Mouse (Mus musculus) embryonic facial prominence, embryonic 14.5 days (tissue): ENCODE measurements around the gene Sh3rf1. TPM values are rescaled to one million over a fixed set of nuclear protein-coding genes. Genes with fewer than 3 reads are reported as not detected.

Experiments used
- ATAC-seq: fragments of 200-750 bp; cut with Nextera tagmentation; 2 replicates; pipeline ENCODE4 v1.8.0; 2017; ENCODE audit warnings: low read depth, moderate number of reproducible peaks, moderate TSS enrichment
- DNase-seq: peaks from one replicate; pipeline ENCODE4 v3.0.0-alpha.2; 2015; ENCODE audit warnings: low spot score
- H3K27ac ChIP-seq: fragments of 300-500 bp; sonication (generic); replicated peaks from 2 replicates; pipeline ENCODE4 v1.5.1; 2014; ENCODE audit warnings: low read depth, mild to moderate bottlenecking, low read length, moderate library complexity
- H3K27me3 ChIP-seq: fragments of 300-500 bp; sonication (generic); replicated peaks from 2 replicates; pipeline ENCODE4 v1.6.1; 2014; ENCODE audit warnings: low read length; ENCODE audit not compliant: control insufficient read depth, insufficient read depth
- H3K36me3 ChIP-seq: fragments of 300-500 bp; sonication (generic); 2 replicates; pipeline ENCODE4 v1.6.1; 2014; ENCODE audit warnings: low read length, mixed read lengths; ENCODE audit not compliant: control insufficient read depth, insufficient read depth
- H3K4me1 ChIP-seq: fragments of 300-500 bp; sonication (generic); 2 replicates; pipeline ENCODE4 v1.6.1; 2014; ENCODE audit warnings: antibody characterized with exemption, low read length; ENCODE audit not compliant: control insufficient read depth, insufficient read depth
- H3K4me2 ChIP-seq: fragments of 300-500 bp; sonication (generic); 2 replicates; pipeline ENCODE4 v1.6.1; 2014; ENCODE audit warnings: low read depth, mild to moderate bottlenecking, low read length, moderate library complexity, mixed read lengths
- H3K4me3 ChIP-seq: fragments of 300-500 bp; sonication (generic); 2 replicates; pipeline ENCODE4 v1.5.1; 2014; ENCODE audit warnings: low read depth, mild to moderate bottlenecking, low read length
- H3K9ac ChIP-seq: fragments of 300-500 bp; sonication (generic); 2 replicates; pipeline ENCODE4 v1.6.1; 2014; ENCODE audit warnings: low read depth, mild to moderate bottlenecking, low read length, moderate library complexity, mixed read lengths
- H3K9me3 ChIP-seq: fragments of 300-500 bp; sonication (generic); 2 replicates; pipeline ENCODE4 v1.6.1; 2016; ENCODE audit warnings: low read length; ENCODE audit not compliant: control insufficient read depth
- WGBS: fragments of 180-500 bp; shearing (Covaris S2); extraction: QIAGEN DNeasy Blood & Tissue Kit; methylation state at CpG from one replicate; pipeline ENCODE4 v1.1.7; 2014; 5-methylcytosine and 5-hydroxymethylcytosine counted together
- polyA plus RNA-seq: library from polyadenylated mRNA; unstranded; fragments of >200 nt; fragmentation: Nextera tagmentation; extraction: Ambion mirVana; gene quantifications from 2 replicates; pipeline ENCODE4 v1.2.1, GENCODE M21; 2014

Gene Sh3rf1
- polyA plus RNA-seq, 1 experiment from 2014 or later, result 10.5 TPM

- H3K9ac ChIP-seq, result no peak overlapping the region
- ATAC-seq, result no peak
- peaks cover 58% of the 10 kb centered on the region for H3K4me1 ChIP-seq
- 73% methylated on average over 3 of the region's 3 CpGs for WGBS
- H3K27ac ChIP-seq, result no peak overlapping the region
- DNase-seq, result no peak
- no peak overlapping the region for H3K4me2 ChIP-seq
- no peaks in the 10 kb centered on the region for H3K27me3 ChIP-seq
- no peak overlapping the region for H3K4me3 ChIP-seq
- H3K36me3 ChIP-seq, result no peaks in the 10 kb centered on the region
- H3K9me3 ChIP-seq, result no peaks in the 10 kb centered on the region
Measured at GRCm38 (mm10) chr8:61272838-61273237, 49.2 kb downstream of the Sh3rf1 start.

GRCm38 (mm10) chr8:61273307-61274221 is 49.9 kb downstream of the Sh3rf1 start:
- ATAC-seq (no peak), DNase-seq (no peak)
- Histone ChIP-seq H3K4me3 (no peak overlapping the region), H3K4me1 (peaks cover 53% of the 10 kb centered on the region), H3K4me2 (no peak overlapping the region), H3K27ac (no peak overlapping the region), H3K9ac (no peak overlapping the region), H3K36me3 (no peaks in the 10 kb centered on the region), H3K27me3 (no peaks in the 10 kb centered on the region), H3K9me3 (no peaks in the 10 kb centered on the region)
- 71% methylated on average over 17 of the region's 17 CpGs for WGBS

- no peak overlapping the region for H3K9ac ChIP-seq
- H3K36me3 ChIP-seq, result no peaks in the 10 kb centered on the region
- 25% methylated on average over 10 of the region's 10 CpGs for WGBS
- peak overlapping the region; percentile 48; the same call in 1 of the 2 replicates for H3K27ac ChIP-seq
- no peaks in the 10 kb centered on the region for H3K27me3 ChIP-seq
- H3K4me3 ChIP-seq, result no peak overlapping the region
- ATAC-seq (peak; percentile 80; the same call in 1 of the 2 replicates), DNase-seq (peak; percentile 65)
- no peak overlapping the region for H3K4me2 ChIP-seq
- peaks cover 51% of the 10 kb centered on the region for H3K4me1 ChIP-seq
- no peaks in the 10 kb centered on the region for H3K9me3 ChIP-seq
Measured at GRCm38 (mm10) chr8:61274602-61275462, 51.2 kb downstream of the Sh3rf1 start.

GRCm38 (mm10) chr8:61275463-61276356 is 52.0 kb downstream of the Sh3rf1 start:
- H3K27me3 ChIP-seq, result no peaks in the 10 kb centered on the region
- 61% methylated on average over 11 of the region's 11 CpGs for WGBS
- no peak overlapping the region for H3K4me2 ChIP-seq
- no peak overlapping the region for H3K9ac ChIP-seq
- DNase-seq (no peak), ATAC-seq (no peak)
- peak overlapping the region; percentile 48; the same call in 1 of the 2 replicates for H3K27ac ChIP-seq
- H3K4me3 ChIP-seq, result no peak overlapping the region
- H3K4me1 ChIP-seq, result peaks cover 46% of the 10 kb centered on the region
- no peaks in the 10 kb centered on the region for H3K9me3 ChIP-seq
- H3K36me3 ChIP-seq, result no peaks in the 10 kb centered on the region

- Histone ChIP-seq H3K9ac (no peak overlapping the region), H3K9me3 (no peaks in the 10 kb centered on the region), H3K36me3 (no peaks in the 10 kb centered on the region), H3K4me1 (peaks cover 46% of the 10 kb centered on the region), H3K27ac (no peak overlapping the region), H3K4me3 (no peak overlapping the region), H3K27me3 (no peaks in the 10 kb centered on the region), H3K4me2 (no peak overlapping the region)
- WGBS, result 79% methylated on average over 5 of the region's 5 CpGs
- DNase-seq, result no peak
- ATAC-seq, result no peak
Measured at GRCm38 (mm10) chr8:61276397-61276796, 52.7 kb downstream of the Sh3rf1 start.

- no peak for ATAC-seq
- H3K27ac ChIP-seq, result no peak overlapping the region
- H3K4me2 ChIP-seq, result no peak overlapping the region
- no peak overlapping the region for H3K4me3 ChIP-seq
- 82% methylated on average over 10 of the region's 10 CpGs for whole genome bisulfite sequencing
- H3K9ac ChIP-seq, result no peak overlapping the region
- no peaks in the 10 kb centered on the region for H3K36me3 ChIP-seq
- no peak for DNase-seq
- H3K9me3 ChIP-seq, result no peaks in the 10 kb centered on the region
- peaks cover 55% of the 10 kb centered on the region for H3K4me1 ChIP-seq
- H3K27me3 ChIP-seq, result no peaks in the 10 kb centered on the region
Measured at GRCm38 (mm10) chr8:61279030-61279429, 55.4 kb downstream of the Sh3rf1 start.

GRCm38 (mm10) chr8:61282303-61283168 is 58.9 kb downstream of the Sh3rf1 start:
- ATAC-seq (no peak), DNase-seq (no peak)
- no peaks in the 10 kb centered on the region for H3K27me3 ChIP-seq
- H3K27ac ChIP-seq, result no peak overlapping the region; the same call in 1 of the 2 replicates
- H3K9ac ChIP-seq, result no peak overlapping the region
- no peaks in the 10 kb centered on the region for H3K36me3 ChIP-seq
- WGBS, result 51% methylated on average over 10 of the region's 10 CpGs
- no peak overlapping the region for H3K4me2 ChIP-seq
- H3K4me1 ChIP-seq, result peaks cover 51% of the 10 kb centered on the region
- no peaks in the 10 kb centered on the region for H3K9me3 ChIP-seq
- no peak overlapping the region for H3K4me3 ChIP-seq
